Mouse (Mus musculus) layer of hippocampus, adult 18-20 months (tissue): ENCODE measurements at regions not wholly inside any gene's neighbourhood (a gene's known extent, or its start where the extent isn't known, plus 50 kb on each side); places are given as distances from the start of the nearest gene placed in this dataset.

Experiments used
- DNase-seq, 2 experiments: peaks; one replicate each; pipeline ENCODE4 v3.0.0; 2022; ENCODE audit warnings: low spot score in 2 of 2

- peak in 1 of 2 experiments; percentile 4 for DNase-seq
Observed at GRCm38 (mm10) chr1:71844938-71845685, 192.1 kb upstream of the Fn1 start.

GRCm38 (mm10) chr1:71837764-71838163 is 184.8 kb upstream of the Fn1 start:
- DNase-seq: no peak

GRCm38 (mm10) chr1:71837039-71837648 is 184.1 kb upstream of the Fn1 start:
- DNase-seq: no peak

- DNase-seq: no peak
Observed at GRCm38 (mm10) chr1:71830379-71830778, 177.4 kb upstream of the Fn1 start.

- no peak for DNase-seq
Observed at GRCm38 (mm10) chr1:71824410-71824809, 171.4 kb upstream of the Fn1 start.

GRCm38 (mm10) chr1:71822123-71822522 is 169.1 kb upstream of the Fn1 start:
- no peak for DNase-seq

- DNase-seq: no peak
Observed at GRCm38 (mm10) chr1:71821099-71821498, 168.1 kb upstream of the Fn1 start.

- no peak for DNase-seq
Observed at GRCm38 (mm10) chr1:71816306-71816705, 163.3 kb upstream of the Fn1 start.

- no peak for DNase-seq
Observed at GRCm38 (mm10) chr1:71814141-71814540, 161.1 kb upstream of the Fn1 start.

- DNase-seq: no peak
Observed at GRCm38 (mm10) chr1:71812171-71812695, 159.2 kb upstream of the Fn1 start.

GRCm38 (mm10) chr1:71811196-71811788 is 158.3 kb upstream of the Fn1 start:
- DNase-seq: no peak

- DNase-seq: no peak
Observed at GRCm38 (mm10) chr1:71808005-71808404, 155.0 kb upstream of the Fn1 start.

- peak; percentile 3 to 17 for DNase-seq
Observed at GRCm38 (mm10) chr1:71807586-71807985, 154.6 kb upstream of the Fn1 start.

- DNase-seq: peak in 1 of 2 experiments; percentile 9
Observed at GRCm38 (mm10) chr1:71801283-71802066, 148.5 kb upstream of the Fn1 start.

GRCm38 (mm10) chr1:71800581-71800980 is 147.6 kb upstream of the Fn1 start:
- DNase-seq: no peak

GRCm38 (mm10) chr1:71798636-71799035 is 145.6 kb upstream of the Fn1 start:
- no peak for DNase-seq

- no peak for DNase-seq
Observed at GRCm38 (mm10) chr1:71788408-71788807, 135.4 kb upstream of the Fn1 start.

- no peak for DNase-seq
Observed at GRCm38 (mm10) chr1:71784880-71785279, 131.9 kb upstream of the Fn1 start.

- no peak for DNase-seq
Observed at GRCm38 (mm10) chr1:71778292-71778691, 125.3 kb upstream of the Fn1 start.

GRCm38 (mm10) chr1:71775865-71776501 is 123.0 kb upstream of the Fn1 start:
- no peak for DNase-seq

GRCm38 (mm10) chr1:71772526-71772925 is 119.5 kb upstream of the Fn1 start:
- DNase-seq: no peak
